Mouse (Mus musculus) bone marrow, adult 2 months (tissue): ENCODE data around the gene Timm22. TPM values are rescaled to one million over a fixed set of nuclear protein-coding genes. Genes with fewer than 3 reads are reported as not detected.

ENCODE experiments used
- H3K27ac ChIP-seq: fragments of 200-500 bp; 2 replicates; pipeline ENCODE4 v1.5.1; 2012; ENCODE audit warnings: low read depth, mild to moderate bottlenecking, control low read depth, inconsistent platforms, low read length; ENCODE audit not compliant: control insufficient read depth, poor library complexity, insufficient read depth
- H3K4me1 ChIP-seq: fragments of 200-500 bp; 2 replicates; pipeline ENCODE4 v1.6.1; 2011; ENCODE audit warnings: low read length; ENCODE audit not compliant: control insufficient read depth, insufficient read depth
- H3K4me3 ChIP-seq: fragments of 200-500 bp; replicated peaks from 2 replicates; pipeline ENCODE3; 2011; ENCODE audit warnings: mild to moderate bottlenecking, low read depth, low read length, control low read depth; ENCODE audit not compliant: control insufficient read depth
- CTCF ChIP-seq: fragments of 200-500 bp; IDR thresholded peaks from 2 replicates; pipeline ENCODE4 v1.5.1; 2011; ENCODE audit warnings: low read length, control low read depth; ENCODE audit not compliant: control insufficient read depth, insufficient read depth
- POLR2A ChIP-seq: fragments of 200-500 bp; IDR thresholded peaks from 2 replicates; pipeline ENCODE4 v1.6.1; 2011; ENCODE audit warnings: low read depth, mild to moderate bottlenecking, control low read depth, low read length, borderline replicate concordance; ENCODE audit not compliant: control insufficient read depth
- WGBS: fragments of 180-500 bp; shearing (Covaris S2); methylation state at CpG from one replicate; pipeline ENCODE4 v1.1.7; 2018; 5-methylcytosine and 5-hydroxymethylcytosine counted together
- polyA plus RNA-seq: library from polyadenylated mRNA; stranded (reverse); fragments of >200 nt; gene quantifications from 2 replicates; pipeline ENCODE4 v1.2.4, GENCODE M21; 2011; ENCODE audit warnings: low replicate concordance; ENCODE audit not compliant: missing spikeins, insufficient read depth, insufficient read length

Gene Timm22
- polyA plus RNA-seq, 1 experiment: 6.2 TPM

GRCm38 (mm10) chr11:76436009-76436408 is 29.3 kb downstream of the Timm22 start:
- H3K4me1 ChIP-seq: peaks cover 1% of the 10 kb centered on the region; the same call in 1 of the 2 replicates
- 86% methylated on average over 5 of the region's 5 CpGs for WGBS
- TF ChIP-seq POLR2A (no peak), CTCF (no peak)
- no peak overlapping the region for H3K27ac ChIP-seq
- H3K4me3 ChIP-seq: no peak overlapping the region

- Histone ChIP-seq H3K27ac (no peak overlapping the region), H3K4me1 (peaks cover 1% of the 10 kb centered on the region; the same call in 1 of the 2 replicates), H3K4me3 (no peak overlapping the region)
- 81% methylated on average over 28 of the region's 28 CpGs for WGBS
- no peak for TF ChIP-seq CTCF
- TF ChIP-seq POLR2A: no peak
Observed at GRCm38 (mm10) chr11:76436864-76437437, 30.2 kb downstream of the Timm22 start.

- no peak for TF ChIP-seq CTCF
- no peak for TF ChIP-seq POLR2A
- no peak overlapping the region for H3K4me3 ChIP-seq
- 38% methylated on average over 3 of the region's 3 CpGs for WGBS
- no peak overlapping the region for H3K27ac ChIP-seq
- peaks cover 1% of the 10 kb centered on the region; the same call in 1 of the 2 replicates for H3K4me1 ChIP-seq
Observed at GRCm38 (mm10) chr11:76439666-76440065, 32.9 kb downstream of the Timm22 start.

- Histone ChIP-seq H3K27ac (no peak overlapping the region), H3K4me1 (no peaks in the 10 kb centered on the region), H3K4me3 (no peak overlapping the region)
- WGBS: 73% methylated on average over 8 of the region's 8 CpGs
- TF ChIP-seq POLR2A (no peak), CTCF (no peak)
Observed at GRCm38 (mm10) chr11:76445459-76445858, 38.7 kb downstream of the Timm22 start.

GRCm38 (mm10) chr11:76446251-76446650 is 39.5 kb downstream of the Timm22 start:
- 43% methylated on average over 10 of the region's 10 CpGs for WGBS
- Histone ChIP-seq H3K27ac (no peak overlapping the region), H3K4me3 (no peak overlapping the region), H3K4me1 (no peaks in the 10 kb centered on the region)
- no peak for TF ChIP-seq CTCF
- TF ChIP-seq POLR2A: no peak

- TF ChIP-seq POLR2A (no peak), CTCF (no peak)
- H3K4me1 ChIP-seq: no peaks in the 10 kb centered on the region
- 76% methylated on average over 15 of the region's 15 CpGs for WGBS
- no peak overlapping the region for H3K27ac ChIP-seq
- H3K4me3 ChIP-seq: no peak overlapping the region
Observed at GRCm38 (mm10) chr11:76449520-76450201, 42.9 kb downstream of the Timm22 start.

GRCm38 (mm10) chr11:76450202-76450561 is 43.4 kb downstream of the Timm22 start:
- Histone ChIP-seq H3K4me3 (no peak overlapping the region), H3K4me1 (no peaks in the 10 kb centered on the region), H3K27ac (no peak overlapping the region)
- WGBS: 79% methylated on average over 3 of the region's 3 CpGs
- no peak for TF ChIP-seq CTCF

- TF ChIP-seq POLR2A: no peak
- peak; percentile 96 for TF ChIP-seq CTCF
- H3K4me1 ChIP-seq: peaks cover 5% of the 10 kb centered on the region; the same call in 1 of the 2 replicates
- H3K27ac ChIP-seq: no peak overlapping the region
- WGBS: 72% methylated on average over 5 of the region's 5 CpGs
- H3K4me3 ChIP-seq: no peak overlapping the region
Observed at GRCm38 (mm10) chr11:76454492-76454891, 47.7 kb downstream of the Timm22 start.
